Mouse (Mus musculus): ENCODE results near the gene Six3. TPM values are rescaled to one million over a fixed set of nuclear protein-coding genes. Genes with fewer than 3 reads are reported as not detected.

The Six3 gene
- polyA plus RNA-seq, 1 experiment = 2.3 TPM

DNA sequence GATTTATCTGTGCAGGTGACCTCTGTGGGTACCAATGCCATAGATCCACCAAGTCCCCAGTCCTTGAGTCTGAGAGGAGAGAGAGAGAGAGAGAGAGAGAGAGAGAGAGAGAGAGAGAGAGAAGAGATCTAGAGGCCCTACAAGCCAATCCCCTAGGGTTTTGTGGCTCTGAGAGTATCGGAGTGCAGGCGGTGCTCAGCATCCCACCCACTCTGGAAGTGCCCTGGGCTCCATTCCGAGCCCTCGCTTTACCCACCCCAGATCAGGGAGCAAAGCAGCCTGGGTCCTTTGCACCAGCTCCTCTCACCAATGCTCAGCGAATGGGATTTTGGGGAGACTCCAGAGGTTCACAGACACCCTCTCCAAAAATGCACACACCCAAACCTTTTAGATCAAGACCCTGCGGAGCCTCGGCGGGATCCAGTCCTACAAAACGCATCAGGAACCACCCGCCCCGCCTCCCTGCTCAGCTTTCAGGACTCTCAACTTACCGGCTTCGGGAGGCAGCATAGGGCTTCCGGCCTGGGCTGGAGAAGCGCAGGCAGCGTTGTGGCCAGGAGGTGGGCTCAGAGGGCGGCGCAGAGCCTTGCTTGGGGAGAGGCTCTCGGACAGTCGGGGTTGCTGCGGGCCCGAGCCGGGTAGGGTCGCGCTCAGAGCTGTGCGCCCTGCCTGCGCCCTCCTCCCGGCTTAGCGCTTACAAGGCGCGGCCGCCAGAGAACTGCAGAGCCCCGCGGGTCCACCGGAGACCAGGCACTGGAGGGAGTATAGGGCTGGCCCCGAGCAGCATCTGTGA is 4.4 kb downstream of the Six3 start:
- Histone ChIP-seq H3K27ac (ENCODE audit: insufficient read depth, low read length) (no peak overlapping the region), H3K4me3 (ENCODE audit: insufficient read depth, low read length) (no peak overlapping the region), H3K4me1 (ENCODE audit: control insufficient read depth, insufficient read depth, low read length) (no peaks in the 10 kb centered on the region)
- TF ChIP-seq CTCF (IDR thresholded peaks at IDR 0.05; ENCODE audit: extremely low read depth, insufficient read depth, low read length) (no peak), POLR2A (IDR thresholded peaks at IDR 0.05; ENCODE audit: extremely low read depth, insufficient read depth, low read length) (no peak)

DNA sequence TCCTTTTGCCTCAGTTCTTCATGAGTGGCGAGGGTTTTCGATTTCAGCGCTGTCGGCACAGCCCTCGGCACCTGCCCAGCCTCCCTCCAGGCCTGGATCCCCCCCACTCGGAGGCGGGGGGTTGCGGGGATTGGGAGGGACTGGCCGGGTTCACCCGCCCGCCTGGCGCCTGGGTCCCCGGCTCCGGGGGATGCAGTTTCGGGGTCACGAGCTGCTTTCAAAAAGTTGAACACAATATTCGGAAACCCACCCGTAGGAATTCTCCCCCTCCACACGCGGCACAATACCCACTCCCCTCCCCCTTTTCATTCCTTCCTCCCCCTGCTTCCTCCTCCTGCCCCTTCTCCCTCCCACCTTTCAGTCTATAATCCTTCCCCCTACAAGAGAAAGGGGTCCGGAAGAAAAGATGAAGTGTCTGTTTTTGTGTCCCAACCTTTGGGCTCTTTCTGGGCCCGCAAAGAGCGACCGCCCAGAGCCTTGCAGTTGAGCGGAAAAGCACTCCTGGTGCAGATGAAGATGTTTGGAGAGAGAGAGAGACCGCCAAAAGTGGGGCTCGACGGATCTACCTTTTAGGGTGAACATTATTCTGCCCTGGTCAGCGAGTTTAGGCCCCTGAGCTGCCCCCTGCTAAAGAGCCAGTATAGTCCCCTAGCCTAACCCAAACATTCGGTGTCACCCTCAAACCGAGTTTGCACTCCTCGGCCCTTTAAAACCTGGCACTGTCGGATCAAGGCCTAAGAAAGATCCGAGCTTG is 5.1 kb downstream of the Six3 start:
- no peak overlapping the region for H3K27ac ChIP-seq (ENCODE audit: insufficient read depth, low read length)
- H3K4me3 ChIP-seq (ENCODE audit: insufficient read depth, low read length) = no peak overlapping the region
- TF ChIP-seq POLR2A (IDR thresholded peaks at IDR 0.05; ENCODE audit: extremely low read depth, insufficient read depth, low read length) = no peak
- TF ChIP-seq CTCF (IDR thresholded peaks at IDR 0.05; ENCODE audit: extremely low read depth, insufficient read depth, low read length) = no peak

DNA sequence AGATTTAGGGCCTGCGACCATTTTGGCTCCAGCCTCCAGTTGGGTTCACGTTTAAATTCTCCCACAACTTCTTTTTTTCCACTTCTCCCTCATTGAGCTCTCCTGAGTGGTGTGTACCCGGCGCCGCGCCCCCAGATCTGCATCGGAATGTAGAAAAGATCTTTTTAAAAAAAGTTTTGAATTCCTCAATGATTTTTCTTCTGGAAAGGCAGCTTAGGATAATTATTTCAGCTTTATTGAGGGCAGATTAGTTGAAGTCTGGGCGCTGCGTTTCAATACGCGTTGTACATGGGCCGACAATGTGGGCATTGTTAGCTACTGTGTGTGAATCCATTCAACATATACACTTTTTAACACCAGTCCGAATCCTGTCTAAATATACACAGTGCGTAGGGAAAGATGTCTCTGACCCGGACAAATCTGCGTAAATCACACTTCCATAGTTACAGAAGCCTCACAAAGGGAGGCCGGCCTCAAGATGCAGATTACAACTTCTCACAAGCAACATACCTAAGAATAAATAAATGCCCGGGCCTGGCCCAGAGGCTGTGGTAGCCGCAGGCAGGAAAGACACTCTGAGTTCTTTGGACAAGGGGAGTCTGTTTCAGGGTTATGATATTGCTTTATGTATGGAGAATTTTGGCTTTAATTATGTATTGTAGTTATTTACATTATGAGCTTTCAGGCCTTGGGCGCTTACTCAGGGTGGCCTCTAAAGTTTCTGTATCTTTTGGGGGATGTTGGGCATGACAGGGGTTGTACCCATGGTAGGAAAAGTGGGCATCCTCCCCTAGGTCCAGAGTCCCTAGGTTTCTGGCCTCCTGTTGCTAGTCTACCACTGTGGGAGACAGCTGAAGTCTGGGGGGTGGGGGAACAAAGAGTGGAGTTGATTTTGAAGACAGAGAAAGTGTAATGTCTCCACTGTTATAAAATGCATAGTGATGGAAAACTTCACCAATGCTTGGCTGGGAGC is 6.0 kb downstream of the Six3 start:
- Histone ChIP-seq H3K4me1 (ENCODE audit: control insufficient read depth, insufficient read depth, low read length) (no peaks in the 10 kb centered on the region), H3K27ac (ENCODE audit: insufficient read depth, low read length) (no peak overlapping the region), H3K4me3 (ENCODE audit: insufficient read depth, low read length) (no peak overlapping the region)
- TF ChIP-seq POLR2A (IDR thresholded peaks at IDR 0.05; ENCODE audit: extremely low read depth, insufficient read depth, low read length) = no peak
- no peak for TF ChIP-seq CTCF (IDR thresholded peaks at IDR 0.05; ENCODE audit: extremely low read depth, insufficient read depth, low read length)

More for the DNA sequence above, 5.1 kb downstream of the Six3 start:
- no peaks in the 10 kb centered on the region for H3K4me1 ChIP-seq (ENCODE audit: control insufficient read depth, insufficient read depth, low read length)

DNA sequence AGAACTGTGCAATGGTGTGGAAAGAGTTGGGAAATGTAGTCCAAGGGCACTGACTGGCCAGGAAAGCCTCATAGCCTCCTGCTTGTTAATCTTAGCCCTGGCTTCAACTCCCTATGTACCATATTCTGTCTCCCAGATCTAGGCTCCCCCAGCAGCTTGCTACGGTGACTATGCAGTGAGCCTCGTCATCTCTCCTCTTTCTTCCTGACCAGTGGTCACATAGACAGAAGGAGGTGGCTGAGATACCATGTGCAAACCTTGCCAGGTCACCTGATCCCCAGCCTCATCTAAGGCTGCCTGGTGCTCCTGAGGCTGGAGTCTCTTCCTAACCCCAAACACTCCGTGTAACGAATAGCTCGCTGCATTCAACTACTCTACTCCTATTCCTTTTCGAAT is 6.7 kb downstream of the Six3 start:
- Histone ChIP-seq H3K4me3 (ENCODE audit: insufficient read depth, low read length) (no peak overlapping the region; the same call in 1 of the 2 replicates), H3K4me1 (ENCODE audit: control insufficient read depth, insufficient read depth, low read length) (no peaks in the 10 kb centered on the region), H3K27ac (ENCODE audit: insufficient read depth, low read length) (no peak overlapping the region)
- no peak for TF ChIP-seq POLR2A (IDR thresholded peaks at IDR 0.05; ENCODE audit: extremely low read depth, insufficient read depth, low read length)
- TF ChIP-seq CTCF (IDR thresholded peaks at IDR 0.05; ENCODE audit: extremely low read depth, insufficient read depth, low read length) = no peak

DNA sequence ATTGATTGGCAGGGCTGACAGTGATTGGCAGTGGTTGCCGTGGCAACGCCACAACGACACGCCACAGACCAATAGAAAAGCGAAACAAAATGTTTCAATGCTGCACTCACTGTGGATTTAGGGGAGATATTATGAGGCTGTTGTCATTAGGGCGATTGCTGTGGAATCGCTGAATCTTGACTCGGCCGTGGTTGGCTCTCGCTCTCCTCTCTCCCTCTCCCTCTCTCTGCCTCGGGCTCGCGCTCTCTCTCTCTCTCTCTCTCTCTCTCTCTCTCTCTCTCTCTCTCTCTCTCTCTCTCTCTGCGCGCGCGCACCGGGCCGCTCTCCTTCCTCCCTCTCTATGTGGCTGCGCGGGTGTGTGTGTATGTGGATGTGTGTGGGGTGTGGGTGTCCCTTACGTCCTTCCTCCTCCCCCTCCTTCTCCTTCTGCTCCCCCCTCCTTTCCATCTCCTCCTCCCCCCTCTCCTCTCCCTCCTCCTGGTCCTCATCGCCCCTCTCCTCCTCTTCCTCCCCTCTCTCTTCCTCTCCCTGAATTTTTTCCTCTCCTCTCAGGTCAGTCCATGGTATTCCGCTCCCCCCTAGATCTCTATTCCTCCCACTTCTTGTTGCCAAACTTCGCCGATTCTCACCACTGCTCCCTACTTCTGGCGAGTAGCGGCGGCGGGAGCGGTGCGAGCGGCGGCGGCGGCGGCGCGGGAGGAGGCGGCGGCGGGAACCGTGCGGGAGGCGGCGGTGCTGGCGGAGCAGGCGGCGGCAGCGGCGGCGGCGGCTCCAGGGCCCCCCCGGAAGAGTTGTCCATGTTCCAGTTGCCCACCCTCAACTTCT is 7.5 kb downstream of the Six3 start:
- Histone ChIP-seq H3K4me3 (ENCODE audit: insufficient read depth, low read length) (peak overlapping the region; percentile 32), H3K4me1 (ENCODE audit: control insufficient read depth, insufficient read depth, low read length) (no peaks in the 10 kb centered on the region), H3K27ac (ENCODE audit: insufficient read depth, low read length) (no peak overlapping the region)
- TF ChIP-seq CTCF (IDR thresholded peaks at IDR 0.05; ENCODE audit: extremely low read depth, insufficient read depth, low read length) (no peak), POLR2A (IDR thresholded peaks at IDR 0.05; ENCODE audit: extremely low read depth, insufficient read depth, low read length) (no peak)

DNA sequence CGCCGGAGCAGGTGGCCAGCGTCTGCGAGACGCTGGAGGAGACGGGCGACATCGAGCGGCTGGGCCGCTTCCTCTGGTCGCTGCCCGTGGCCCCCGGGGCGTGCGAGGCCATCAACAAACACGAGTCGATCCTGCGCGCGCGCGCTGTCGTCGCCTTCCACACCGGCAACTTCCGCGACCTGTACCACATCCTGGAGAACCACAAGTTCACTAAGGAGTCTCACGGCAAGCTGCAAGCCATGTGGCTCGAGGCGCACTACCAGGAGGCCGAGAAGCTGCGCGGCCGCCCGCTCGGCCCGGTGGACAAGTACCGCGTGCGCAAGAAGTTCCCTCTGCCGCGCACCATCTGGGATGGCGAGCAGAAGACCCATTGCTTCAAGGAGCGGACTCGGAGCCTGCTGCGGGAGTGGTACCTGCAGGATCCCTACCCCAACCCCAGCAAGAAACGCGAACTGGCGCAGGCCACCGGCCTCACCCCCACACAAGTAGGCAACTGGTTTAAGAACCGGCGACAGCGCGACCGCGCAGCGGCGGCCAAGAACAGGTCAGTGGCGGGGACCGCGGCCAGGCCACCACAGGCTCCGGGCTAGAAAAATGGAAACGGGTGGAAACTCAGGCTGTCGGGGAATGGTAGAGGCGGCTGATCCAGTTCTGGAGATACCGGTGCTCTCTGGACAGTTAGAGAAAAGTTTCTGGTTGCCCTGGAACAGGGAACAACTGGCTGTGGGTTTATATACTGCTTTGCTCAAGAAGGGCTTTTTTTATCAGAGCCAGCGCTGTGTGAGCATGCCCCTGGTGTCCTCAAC is 8.3 kb downstream of the Six3 start:
- TF ChIP-seq CTCF (IDR thresholded peaks at IDR 0.05; ENCODE audit: extremely low read depth, insufficient read depth, low read length) = no peak
- no peak for TF ChIP-seq POLR2A (IDR thresholded peaks at IDR 0.05; ENCODE audit: extremely low read depth, insufficient read depth, low read length)
- no peaks in the 10 kb centered on the region for H3K4me1 ChIP-seq (ENCODE audit: control insufficient read depth, insufficient read depth, low read length)
- no peak overlapping the region for H3K27ac ChIP-seq (ENCODE audit: insufficient read depth, low read length)
- peak overlapping the region; percentile 32; the same call in 1 of the 2 replicates for H3K4me3 ChIP-seq (ENCODE audit: insufficient read depth, low read length)

DNA sequence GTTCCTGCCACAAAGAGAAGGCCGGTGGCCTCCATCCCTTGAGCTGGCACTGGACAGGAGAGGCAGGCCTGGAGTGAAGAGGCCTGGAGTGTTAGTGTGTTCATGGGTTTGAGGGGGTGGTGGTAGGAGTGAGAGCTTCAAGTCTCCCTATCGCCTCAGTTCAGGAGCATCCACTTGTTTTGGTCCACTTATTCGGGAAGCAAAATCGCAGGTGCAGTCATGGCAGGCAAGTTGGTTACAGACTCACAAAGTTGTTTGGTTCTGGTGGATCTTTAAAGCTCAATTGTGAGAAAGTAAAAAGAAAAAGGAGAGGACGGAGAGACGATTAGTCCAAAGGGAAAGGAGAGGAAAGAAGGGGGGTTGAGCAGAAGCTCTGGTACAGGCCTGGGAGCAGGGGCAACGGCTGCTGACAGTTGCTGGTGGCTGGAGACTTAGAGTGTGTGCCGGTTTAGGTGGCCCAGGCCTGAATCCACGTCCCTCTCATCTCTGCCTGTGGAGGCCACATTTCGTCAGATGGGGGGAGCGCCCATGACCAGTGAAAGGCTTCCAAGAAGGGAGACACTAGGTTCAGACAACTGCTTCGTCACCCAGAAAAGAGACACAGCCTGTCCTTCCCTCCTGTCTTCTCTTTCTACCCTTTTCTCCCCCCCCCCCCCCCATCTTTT is 9.2 kb downstream of the Six3 start:
- TF ChIP-seq POLR2A (IDR thresholded peaks at IDR 0.05; ENCODE audit: extremely low read depth, insufficient read depth, low read length) = no peak
- TF ChIP-seq CTCF (IDR thresholded peaks at IDR 0.05; ENCODE audit: extremely low read depth, insufficient read depth, low read length) = no peak
- Histone ChIP-seq H3K4me3 (ENCODE audit: insufficient read depth, low read length) (no peak overlapping the region; the same call in 1 of the 2 replicates), H3K4me1 (ENCODE audit: control insufficient read depth, insufficient read depth, low read length) (no peaks in the 10 kb centered on the region), H3K27ac (ENCODE audit: insufficient read depth, low read length) (no peak overlapping the region)
